Mouse (Mus musculus) liver, adult 2 months (tissue): ENCODE measurements around the gene March8.

Experiments used
- CTCF ChIP-seq: fragments of 200-500 bp; IDR thresholded peaks from 2 replicates; pipeline ENCODE4 v1.5.1; 2011; ENCODE audit warnings: low read depth, low read length, control low read depth
- POLR2A ChIP-seq: fragments of 200-500 bp; IDR thresholded peaks from 2 replicates; pipeline ENCODE4 v1.6.1; 2011; ENCODE audit warnings: low read length, control low read depth; ENCODE audit not compliant: insufficient read depth; ENCODE audit errors: extremely low read depth

- TF ChIP-seq CTCF, result no peak
- TF ChIP-seq POLR2A, result no peak
Measured at GRCm38 (mm10) chr6:116419699-116420098, 81.9 kb downstream of the March8 start.
